Mouse (Mus musculus): ENCODE data around the gene Kif13a. TPM values are rescaled to one million over a fixed set of nuclear protein-coding genes. Genes with fewer than 3 reads are reported as not detected.

The Kif13a gene
- polyA plus RNA-seq, 1 experiment, result 0.01 TPM

- Histone ChIP-seq H3K4me3 (replicated peaks) (no peak overlapping the region), H3K36me3 (ENCODE audit: control insufficient read depth) (no peaks in the 10 kb centered on the region), H3K4me1 (ENCODE audit: control insufficient read depth) (peaks cover 1% of the 10 kb centered on the region; the same call in 1 of the 2 replicates), H3K9me3 (ENCODE audit: control insufficient read depth, low read length) (no peaks in the 10 kb centered on the region), H3K27me3 (ENCODE audit: control insufficient read depth) (no peaks in the 10 kb centered on the region)
- no peak for TF ChIP-seq GATA1 (IDR thresholded peaks at IDR 0.05; ENCODE audit: low read length)
- TF ChIP-seq TAL1 (IDR thresholded peaks at IDR 0.05; ENCODE audit: low read length), result no peak
Observed at GRCm38 (mm10) chr13:46909005-46909565, 20.6 kb downstream of the Kif13a start.

DNA sequence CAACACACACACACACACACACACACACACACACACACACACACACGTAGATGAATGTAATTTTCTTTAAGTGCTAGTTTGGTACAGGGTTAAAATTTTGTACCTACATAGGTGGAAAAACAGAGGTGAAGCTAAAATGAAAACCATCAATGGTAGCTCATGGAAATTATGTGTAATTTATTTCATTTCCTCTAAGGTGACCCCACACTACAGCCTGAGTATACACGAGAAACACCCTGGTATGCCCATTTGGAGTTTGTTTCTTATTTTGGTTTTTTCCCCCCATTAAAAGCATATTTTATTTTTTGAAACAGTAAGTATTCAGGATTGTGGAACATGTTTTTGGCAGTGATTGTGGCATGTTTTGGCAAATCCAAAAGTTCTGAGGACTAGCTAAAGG is 21.3 kb downstream of the Kif13a start:
- Histone ChIP-seq H3K27me3 (ENCODE audit: control insufficient read depth) (no peaks in the 10 kb centered on the region), H3K4me3 (replicated peaks) (no peak overlapping the region), H3K4me1 (ENCODE audit: control insufficient read depth) (peaks cover 1% of the 10 kb centered on the region; the same call in 1 of the 2 replicates), H3K36me3 (ENCODE audit: control insufficient read depth) (no peaks in the 10 kb centered on the region), H3K9me3 (ENCODE audit: control insufficient read depth, low read length) (no peaks in the 10 kb centered on the region)
- no peak for TF ChIP-seq TAL1 (IDR thresholded peaks at IDR 0.05; ENCODE audit: low read length)
- no peak for TF ChIP-seq GATA1 (IDR thresholded peaks at IDR 0.05; ENCODE audit: low read length)

DNA sequence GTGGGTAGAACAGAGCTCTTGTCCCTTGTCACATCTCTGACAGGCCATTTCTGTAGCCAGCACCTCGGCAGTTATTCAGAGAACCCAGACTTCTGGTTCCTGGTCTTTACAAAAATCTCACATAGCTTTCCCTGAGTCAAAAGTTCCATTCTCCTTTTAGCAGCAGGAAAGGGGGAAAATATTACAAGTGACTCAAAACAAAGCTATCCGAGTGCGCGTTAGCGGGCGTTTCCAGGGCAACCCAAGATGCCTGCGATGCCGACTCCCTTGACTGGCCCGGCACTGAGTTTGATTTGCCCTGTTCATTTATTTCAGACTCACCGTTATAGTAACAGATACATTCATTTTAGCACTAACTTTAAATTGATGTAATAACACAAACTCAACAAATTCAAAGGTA is 21.8 kb downstream of the Kif13a start:
- TF ChIP-seq TAL1 (IDR thresholded peaks at IDR 0.05; ENCODE audit: low read length) (no peak), GATA1 (IDR thresholded peaks at IDR 0.05; ENCODE audit: low read length) (no peak)
- no peaks in the 10 kb centered on the region for H3K36me3 ChIP-seq (ENCODE audit: control insufficient read depth)

GRCm38 (mm10) chr13:46907115-46907514 is 22.6 kb downstream of the Kif13a start:
- Histone ChIP-seq H3K36me3 (ENCODE audit: control insufficient read depth) (no peaks in the 10 kb centered on the region), H3K9me3 (ENCODE audit: control insufficient read depth, low read length) (peaks cover 2% of the 10 kb centered on the region; the same call in 1 of the 2 replicates), H3K27me3 (ENCODE audit: control insufficient read depth) (no peaks in the 10 kb centered on the region), H3K4me3 (replicated peaks) (no peak overlapping the region), H3K4me1 (ENCODE audit: control insufficient read depth) (peaks cover 1% of the 10 kb centered on the region; the same call in 1 of the 2 replicates)
- TF ChIP-seq GATA1 (IDR thresholded peaks at IDR 0.05; ENCODE audit: low read length) (no peak), TAL1 (IDR thresholded peaks at IDR 0.05; ENCODE audit: low read length) (no peak)

More for the DNA sequence above, 21.8 kb downstream of the Kif13a start:
- Histone ChIP-seq H3K9me3 (ENCODE audit: control insufficient read depth, low read length) (peaks cover 2% of the 10 kb centered on the region; the same call in 1 of the 2 replicates), H3K4me1 (ENCODE audit: control insufficient read depth) (peaks cover 1% of the 10 kb centered on the region; the same call in 1 of the 2 replicates), H3K4me3 (replicated peaks) (no peak overlapping the region), H3K27me3 (ENCODE audit: control insufficient read depth) (no peaks in the 10 kb centered on the region)

DNA sequence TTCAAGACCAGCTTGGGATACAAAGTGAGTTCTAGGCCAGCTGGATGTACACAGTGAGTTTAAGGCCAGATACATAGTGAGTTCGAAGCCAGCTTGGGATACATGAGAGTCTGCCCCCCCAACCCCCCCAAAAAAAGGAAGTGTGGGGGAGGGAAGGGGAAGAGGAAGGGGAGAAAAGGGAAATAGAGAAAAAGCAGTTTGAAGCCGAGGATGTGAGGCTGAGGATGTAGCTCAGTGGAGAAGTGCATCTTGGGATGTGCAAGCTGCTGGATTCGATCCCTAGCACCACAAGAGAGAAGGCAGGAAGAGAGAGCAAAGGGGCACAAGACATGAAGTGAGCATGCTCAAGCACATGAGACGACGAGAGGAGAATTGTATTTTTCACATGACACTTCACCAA is 23.7 kb downstream of the Kif13a start:
- no peak for TF ChIP-seq TAL1 (IDR thresholded peaks at IDR 0.05; ENCODE audit: low read length)
- H3K4me3 ChIP-seq (replicated peaks), result no peak overlapping the region
- H3K27me3 ChIP-seq (ENCODE audit: control insufficient read depth), result no peaks in the 10 kb centered on the region
- peaks cover 1% of the 10 kb centered on the region; the same call in 1 of the 2 replicates for H3K4me1 ChIP-seq (ENCODE audit: control insufficient read depth)
- H3K9me3 ChIP-seq (ENCODE audit: control insufficient read depth, low read length), result peaks cover 2% of the 10 kb centered on the region; the same call in 1 of the 2 replicates
- H3K36me3 ChIP-seq (ENCODE audit: control insufficient read depth), result no peaks in the 10 kb centered on the region

- H3K27me3 ChIP-seq (ENCODE audit: control insufficient read depth), result no peaks in the 10 kb centered on the region
Observed at GRCm38 (mm10) chr13:46904982-46905621, 24.6 kb downstream of the Kif13a start.

DNA sequence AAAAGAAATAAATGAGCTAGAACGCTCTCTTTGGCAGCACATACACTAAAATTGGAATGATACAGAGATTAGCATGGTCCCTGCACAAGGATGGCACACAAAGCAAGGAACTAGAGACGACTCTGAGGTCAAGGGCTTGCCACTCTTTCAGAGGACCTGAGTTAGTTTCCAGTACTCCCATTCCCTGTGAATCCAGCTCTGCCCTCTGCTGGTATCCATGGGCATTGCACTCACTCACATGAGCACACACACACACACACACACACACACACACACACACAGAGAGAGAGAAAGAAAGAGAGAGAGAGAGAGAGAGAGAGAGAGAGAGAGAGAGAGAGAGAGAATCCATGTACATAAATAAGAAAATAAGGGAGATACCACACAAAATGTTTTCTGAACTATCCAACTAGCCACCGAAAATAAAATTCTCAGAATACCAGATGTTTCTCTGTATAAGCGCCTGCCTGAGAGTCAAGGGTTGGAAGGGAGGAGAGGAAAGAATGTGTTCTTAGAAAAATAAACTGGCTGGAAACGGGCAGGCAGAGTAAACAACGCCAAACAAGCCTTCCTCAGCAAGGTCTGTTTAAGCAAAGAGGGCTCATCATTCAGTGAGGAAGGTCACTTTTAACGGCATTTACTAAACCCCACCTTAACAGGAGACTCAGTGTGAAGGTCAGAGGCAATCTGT is 27.0 kb downstream of the Kif13a start:
- no peaks in the 10 kb centered on the region for H3K27me3 ChIP-seq (ENCODE audit: control insufficient read depth)
- no peak overlapping the region for H3K4me3 ChIP-seq (replicated peaks)
- H3K4me1 ChIP-seq (ENCODE audit: control insufficient read depth), result peaks cover 1% of the 10 kb centered on the region; the same call in 1 of the 2 replicates
- TF ChIP-seq TAL1 (IDR thresholded peaks at IDR 0.05; ENCODE audit: low read length) (no peak), GATA1 (IDR thresholded peaks at IDR 0.05; ENCODE audit: low read length) (no peak)
- H3K36me3 ChIP-seq (ENCODE audit: control insufficient read depth), result no peaks in the 10 kb centered on the region
- peaks cover 2% of the 10 kb centered on the region; the same call in 1 of the 2 replicates for H3K9me3 ChIP-seq (ENCODE audit: control insufficient read depth, low read length)

More at GRCm38 (mm10) chr13:46904982-46905621, 24.6 kb downstream of the Kif13a start:
- no peaks in the 10 kb centered on the region for H3K36me3 ChIP-seq (ENCODE audit: control insufficient read depth)
- H3K9me3 ChIP-seq (ENCODE audit: control insufficient read depth, low read length), result peaks cover 2% of the 10 kb centered on the region; the same call in 1 of the 2 replicates
- peaks cover 1% of the 10 kb centered on the region; the same call in 1 of the 2 replicates for H3K4me1 ChIP-seq (ENCODE audit: control insufficient read depth)
- TF ChIP-seq TAL1 (IDR thresholded peaks at IDR 0.05; ENCODE audit: low read length) (no peak), GATA1 (IDR thresholded peaks at IDR 0.05; ENCODE audit: low read length) (no peak)
- H3K4me3 ChIP-seq (replicated peaks), result no peak overlapping the region

- TF ChIP-seq GATA1 (IDR thresholded peaks at IDR 0.05; ENCODE audit: low read length) (no peak), TAL1 (IDR thresholded peaks at IDR 0.05; ENCODE audit: low read length) (no peak)
- H3K36me3 ChIP-seq (ENCODE audit: control insufficient read depth), result no peaks in the 10 kb centered on the region
- H3K4me1 ChIP-seq (ENCODE audit: control insufficient read depth), result peaks cover 1% of the 10 kb centered on the region; the same call in 1 of the 2 replicates
- no peak overlapping the region for H3K4me3 ChIP-seq (replicated peaks)
- no peaks in the 10 kb centered on the region for H3K27me3 ChIP-seq (ENCODE audit: control insufficient read depth)
- H3K9me3 ChIP-seq (ENCODE audit: control insufficient read depth, low read length), result peaks cover 2% of the 10 kb centered on the region; the same call in 1 of the 2 replicates
Observed at GRCm38 (mm10) chr13:46900870-46901555, 28.7 kb downstream of the Kif13a start.
